30 mouse cellular contexts compared by ENCODE assay signal in the genomic region with DNA sequence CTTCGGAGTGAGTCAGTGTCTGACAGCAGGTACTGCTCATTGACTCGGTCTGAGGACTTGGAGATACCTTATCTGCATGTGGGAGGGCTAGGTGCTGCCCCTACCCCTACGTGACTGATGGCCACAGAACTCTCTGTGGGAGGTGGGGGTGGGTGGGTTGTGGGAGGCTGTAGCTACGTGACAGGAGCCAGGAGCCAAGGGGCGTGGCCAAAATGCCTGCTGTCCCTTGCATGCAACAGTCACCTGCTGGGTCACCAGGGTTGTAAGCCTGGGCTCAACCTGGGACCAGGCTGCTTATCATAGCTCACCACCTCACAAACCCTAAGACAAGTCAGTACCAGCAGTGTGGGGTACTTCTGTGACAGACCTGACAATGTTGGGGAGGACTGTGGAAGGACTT. TPM values are rescaled to one million over a fixed set of nuclear protein-coding genes. Genes with fewer than 3 reads are reported as not detected.
DNase-seq lines count a peak whose midpoint lies in the region; ATAC-seq and TF ChIP-seq lines count a peak whose summit lies in the region.
"Had no signal": no experiment of that assay in that cellular context is flagged by ENCODE, and none has a peak within 500 bp of the region (broad histone marks: within the 10 kb centered on the region; RNA-seq: fewer than 3 reads in every experiment).

No protein-coding gene starts in this region.

- no peak for TF ChIP-seq CTCF in E14TG2a.4 (conservative IDR thresholded peaks at IDR 0.05; ENCODE audit: low read length)

- H3K9ac ChIP-seq in liver, embryonic 12.5 days, result no peak overlapping the region
- no peak overlapping the region for H3K9ac ChIP-seq in midbrain, embryonic 16.5 days (ENCODE audit: low read depth, low read length)
- H3K9ac ChIP-seq: forebrain, embryonic 13.5 days; heart, embryonic 13.5 days; hindbrain, embryonic 15.5 days had no signal

- H3K4me3 ChIP-seq in liver, embryonic 12.5 days, result no peak overlapping the region
- H3K4me3 ChIP-seq in E14TG2a.4 (replicated peaks; ENCODE audit: low read length), result peak overlapping the region; percentile 39
- H3K4me3 ChIP-seq in midbrain, embryonic 16.5 days (ENCODE audit: low read depth, low read length), result no peak overlapping the region
- H3K4me3 ChIP-seq: forebrain, embryonic 10.5 days; forebrain, embryonic 13.5 days; heart, adult 2 months; heart, embryonic 10.5 days; heart, embryonic 13.5 days; hindbrain, embryonic 15.5 days had no signal

- no peaks in the 10 kb centered on the region for H3K27me3 ChIP-seq in liver, embryonic 12.5 days (replicated peaks)
- H3K27me3 ChIP-seq in E14TG2a.4 (ENCODE audit: insufficient read depth, low read length), result no peaks in the 10 kb centered on the region; the same call in 1 of the 2 replicates
- H3K27me3 ChIP-seq in midbrain, embryonic 16.5 days (ENCODE audit: control insufficient read depth, insufficient read depth, low read depth, low read length), result no peaks in the 10 kb centered on the region
- H3K27me3 ChIP-seq: forebrain, embryonic 13.5 days; heart, embryonic 13.5 days; hindbrain, embryonic 15.5 days; Patski had no signal

- no peaks in the 10 kb centered on the region for H3K9me3 ChIP-seq in liver, embryonic 12.5 days (replicated peaks)
- H3K9me3 ChIP-seq in E14TG2a.4 (ENCODE audit: low read length), result no peaks in the 10 kb centered on the region
- no peaks in the 10 kb centered on the region for H3K9me3 ChIP-seq in midbrain, embryonic 16.5 days (replicated peaks; ENCODE audit: control insufficient read depth, low read length, poor library complexity, severe bottlenecking)
- H3K9me3 ChIP-seq: forebrain, embryonic 10.5 days; G1E; heart, embryonic 10.5 days; heart, embryonic 13.5 days; hindbrain, embryonic 15.5 days had no signal

- no peak overlapping the region for H3K4me2 ChIP-seq in liver, embryonic 12.5 days
- no peak overlapping the region for H3K4me2 ChIP-seq in midbrain, embryonic 16.5 days (ENCODE audit: low read length)
- H3K4me2 ChIP-seq: forebrain, embryonic 13.5 days; heart, embryonic 13.5 days; hindbrain, embryonic 15.5 days had no signal

- H3K36me3 ChIP-seq in liver, embryonic 12.5 days, result no peaks in the 10 kb centered on the region
- H3K36me3 ChIP-seq in E14TG2a.4 (ENCODE audit: insufficient read depth, low read length), result no peaks in the 10 kb centered on the region
- H3K36me3 ChIP-seq in midbrain, embryonic 16.5 days (ENCODE audit: control insufficient read depth, insufficient read depth, low read length), result no peaks in the 10 kb centered on the region
- H3K36me3 ChIP-seq: forebrain, embryonic 10.5 days; G1E; heart, embryonic 10.5 days; heart, embryonic 13.5 days; hindbrain, embryonic 15.5 days had no signal

- no peak overlapping the region for H3K27ac ChIP-seq in liver, embryonic 12.5 days
- no peak overlapping the region for H3K27ac ChIP-seq in midbrain, embryonic 16.5 days (ENCODE audit: low read length)
- H3K27ac ChIP-seq: forebrain, embryonic 10.5 days; forebrain, embryonic 13.5 days; heart, adult 2 months; heart, embryonic 10.5 days; heart, embryonic 13.5 days; hindbrain, embryonic 15.5 days had no signal

- peak; percentile 40; the same call in 1 of the 2 replicates for ATAC-seq in liver, embryonic 12.5 days
- ATAC-seq in megakaryocyte progenitor cell, adult 5-6 weeks (replicated peaks; ENCODE audit: poor library complexity), result no peak
- ATAC-seq in midbrain, embryonic 16.5 days, result no peak
- ATAC-seq: activated CD4-positive, CD25-positive, alpha-beta regulatory T cell, adult 4 months; CD4-positive, CD25-positive, alpha-beta regulatory T cell, adult 4 months; forebrain, embryonic 13.5 days; forebrain, embryonic 16.5 days; Patski had no signal

- 29% methylated on average over 5 of the region's 5 CpGs for WGBS in liver, embryonic 12.5 days (ENCODE audit: insufficient replicate concordance)
- 84% methylated on average over 5 of the region's 5 CpGs for WGBS in midbrain, embryonic 16.5 days

- peaks cover 21% of the 10 kb centered on the region for H3K4me1 ChIP-seq in liver, embryonic 12.5 days
- peaks cover 68% of the 10 kb centered on the region for H3K4me1 ChIP-seq in E14TG2a.4 (replicated peaks; ENCODE audit: low read depth, low read length)
- H3K4me1 ChIP-seq in midbrain, embryonic 16.5 days (ENCODE audit: control insufficient read depth, insufficient read depth, low read length), result peaks cover 7% of the 10 kb centered on the region

- DNase-seq in liver (no peak), ZHBTc4 (ENCODE audit: low read depth, low spot score) (peak; percentile 60)
- DNase-seq in kidney, postnatal 4 days, result no peak
- DNase-seq: adrenal gland, adult 8-10 months; adrenal gland, postnatal 25 days; cerebellum, adult 18-20 months; cerebellum, adult 9-10 months; cerebellum, postnatal 14 days; gastrocnemius, postnatal 10 days; gastrocnemius, postnatal 36 days; heart, adult 2 months; heart, postnatal 14 days; heart, postnatal 4 days had no signal

RNA-seq across cellular contexts. Expression of a gene that starts 28.4 kb away (rescaled TPM):
- 0.05 TPM in 1 of 2 replicates, not detected in the other for polyA plus RNA-seq in liver, embryonic 12.5 days (2016; fragmentation: Nextera tagmentation; extraction: Ambion mirVana)
- total RNA-seq in megakaryocyte progenitor cell, adult 5-6 weeks (2015), result not detected in 2 replicates
- not detected in 2 replicates for total RNA-seq in megakaryocyte progenitor cell, adult 5-6 weeks (2017)
- polyA plus RNA-seq in midbrain, embryonic 16.5 days (2015; fragmentation: Nextera tagmentation; extraction: Ambion mirVana), result 39.7 and 44.7 TPM in 2 replicates
- total RNA-seq: gastrocnemius, adult 18-20 months; gastrocnemius, postnatal 10 days; gastrocnemius, postnatal 36 days; granulocyte monocyte progenitor cell, adult 5-6 weeks; heart, adult 2 months; heart, postnatal 14 days; heart, postnatal 4 days had no signal
- polyA plus RNA-seq: CD4-positive, CD25-positive, alpha-beta regulatory T cell, adult 4 months; G1E; heart, adult 2 months; heart, embryonic 16.5 days; Patski had no signal

Comparison
In these comparisons a context has a peak if more than half of its experiments do, and no peak if none do; other contexts are left out.
1. RNA of a gene that starts 28.4 kb away (polyA plus RNA-seq): 39.7 to 44.7 TPM in midbrain, embryonic 16.5 days; 0.05 TPM in liver, embryonic 12.5 days; every median in the first group is over 10 times any median in the second.